Mouse (Mus musculus) lung, adult 2 months (tissue): Measurements from ENCODE around the gene Fgd1.

Experiments
- CTCF ChIP-seq: fragments of 200-500 bp; IDR thresholded peaks from 2 replicates; pipeline ENCODE4 v1.5.1; 2011; ENCODE audit warnings: mild to moderate bottlenecking, low read length, control low read depth; ENCODE audit not compliant: insufficient read depth
- POLR2A ChIP-seq: fragments of 200-500 bp; IDR thresholded peaks from 2 replicates; pipeline ENCODE4 v1.6.1; 2011; ENCODE audit warnings: low read depth, mild to moderate bottlenecking, control low read depth, low read length, borderline replicate concordance; ENCODE audit errors: extremely low read depth

GRCm38 (mm10) chrX:151087418-151087817 is 41.5 kb downstream of the Fgd1 start:
- TF ChIP-seq POLR2A: no peak
- TF ChIP-seq CTCF: no peak
